Mouse (Mus musculus) kidney, adult 2 months (tissue): Measurements from ENCODE around the gene Imp3.

ENCODE experiments used
- CTCF ChIP-seq: fragments of 200-500 bp; conservative IDR thresholded peaks from 2 replicates; pipeline ENCODE4 v1.5.1; 2011; ENCODE audit warnings: low read depth, mild to moderate bottlenecking, control low read depth, low read length, moderate library complexity, mixed read lengths; ENCODE audit not compliant: insufficient read depth, insufficient read length
- POLR2A ChIP-seq: fragments of 200-500 bp; IDR thresholded peaks from one replicate; pipeline ENCODE4 v1.6.1; 2011; ENCODE audit warnings: low read depth, low read length, control low read depth

GRCm38 (mm10) chr9:56901187-56901586, 36.1 kb upstream of the Imp3 start:
- no peak for TF ChIP-seq CTCF
- no peak for TF ChIP-seq POLR2A
